Mouse (Mus musculus) inflammation-experienced regulatory T-cells, adult 6 months (primary cell): ENCODE data around the gene Zdhhc23. TPM values are rescaled to one million over a fixed set of nuclear protein-coding genes. Genes with fewer than 3 reads are reported as not detected.

Experiments
- polyA plus RNA-seq, 3 experiments: library from polyadenylated mRNA; unstranded; fragments of 100-300 nt; shearing (Covaris generic); gene quantifications; one replicate each; pipeline ENCODE4 v1.2.1; 2017

Gene Zdhhc23
- polyA plus RNA-seq, 3 experiments from 2014 or later = 0.87 to 3.0 (median 2.5) TPM

Other genes with a start within 250 kb of the Zdhhc23 start
- gene Drd3, start 225.8 kb downstream of the Zdhhc23 start, polyA plus RNA-seq = not detected
- gene Ccdc191, start 90.0 kb downstream of the Zdhhc23 start, polyA plus RNA-seq = 10 to 100 TPM in 2 of 3 experiments, 1 to 10 TPM in 1; 7.2 to 24.6 (median 15.0) TPM
- 10 to 100 TPM in 2 of 3 experiments, 1 to 10 TPM in 1; 7.2 to 22.0 (median 18.6) TPM for gene Qtrt2, start 53.0 kb downstream of the Zdhhc23 start, polyA plus RNA-seq
- gene Gramd1c, start 83.6 kb upstream of the Zdhhc23 start, polyA plus RNA-seq = 1 to 10 TPM; 3.9 to 5.8 (median 4.9) TPM
- gene Atp6v1a, start 159.9 kb upstream of the Zdhhc23 start, polyA plus RNA-seq = 10 to 100 TPM; 31.2 to 43.0 (median 36.4) TPM
- gene Naa50, start 160.0 kb upstream of the Zdhhc23 start, polyA plus RNA-seq = 10 to 100 TPM; 22.5 to 49.0 (median 24.8) TPM
- gene Usf3, start 193.5 kb upstream of the Zdhhc23 start, polyA plus RNA-seq = 1 to 10 TPM; 3.2 to 6.5 (median 5.5) TPM